Comparison of ENCODE assay signal across 9 mouse cellular contexts in genomic region chr3:122518231-122518736, GRCm38 (mm10).
DNase-seq lines count a peak whose midpoint lies in the region; ATAC-seq and TF ChIP-seq lines count a peak whose summit lies in the region.
"Had no signal": no experiment of that assay in that cellular context is flagged by ENCODE, and none has a peak within 500 bp of the region (broad histone marks: within the 10 kb centered on the region; RNA-seq: fewer than 3 reads in every experiment).

No protein-coding gene starts in this region.

- 0 out of 2 replicates have a peak overlapping the region, but pooled peaks have one; percentile 1 for H3K27ac ChIP-seq in midbrain, embryonic 10.5 days (replicated peaks)
- H3K27ac ChIP-seq in midbrain, embryonic 11.5 days (ENCODE audit: low read depth, low read length): no peak overlapping the region
- H3K27ac ChIP-seq in forebrain, embryonic 12.5 days: 0 out of 2 replicates have a peak overlapping the region, but pooled peaks have one; percentile 42
- peak overlapping the region; percentile 86 for H3K27ac ChIP-seq in limb, embryonic 10.5 days
- peak overlapping the region; percentile 76 for H3K27ac ChIP-seq in neural tube, embryonic 14.5 days (ENCODE audit: low read depth, low read length)
- H3K27ac ChIP-seq in stomach, postnatal 0 days (replicated peaks): no peak overlapping the region

- WGBS in midbrain, embryonic 10.5 days: 75% methylated on average over 9 of the region's 9 CpGs
- WGBS in midbrain, embryonic 11.5 days: 71% methylated on average over 9 of the region's 9 CpGs
- WGBS in forebrain, embryonic 12.5 days: 53% methylated on average over 9 of the region's 9 CpGs
- WGBS in limb, embryonic 10.5 days: 13% methylated on average over 9 of the region's 9 CpGs
- WGBS in neural tube, embryonic 14.5 days: 14% methylated on average over 9 of the region's 9 CpGs
- WGBS in stomach, postnatal 0 days: 49% methylated on average over 9 of the region's 9 CpGs

- H3K4me2 ChIP-seq in midbrain, embryonic 11.5 days: no peak overlapping the region
- H3K4me2 ChIP-seq in forebrain, embryonic 12.5 days: no peak overlapping the region
- no peak overlapping the region for H3K4me2 ChIP-seq in neural tube, embryonic 14.5 days (ENCODE audit: low read depth, low read length)
- H3K4me2 ChIP-seq in stomach, postnatal 0 days (replicated peaks; ENCODE audit: low read depth): no peak overlapping the region

- TF ChIP-seq CTCF in stomach, postnatal 0 days (IDR thresholded peaks at IDR 0.05; ENCODE audit: low read depth): no peak

- no peaks in the 10 kb centered on the region for H3K27me3 ChIP-seq in midbrain, embryonic 10.5 days (ENCODE audit: low read depth, poor library complexity, severe bottlenecking)
- no peaks in the 10 kb centered on the region for H3K27me3 ChIP-seq in midbrain, embryonic 11.5 days (ENCODE audit: control insufficient read depth, insufficient read depth, low read length)
- H3K27me3 ChIP-seq in forebrain, embryonic 12.5 days: no peaks in the 10 kb centered on the region
- no peaks in the 10 kb centered on the region for H3K27me3 ChIP-seq in limb, embryonic 10.5 days (ENCODE audit: low read depth, poor library complexity, severe bottlenecking)
- H3K27me3 ChIP-seq in neural tube, embryonic 14.5 days (ENCODE audit: control insufficient read depth, insufficient read depth, low read length): no peaks in the 10 kb centered on the region
- H3K27me3 ChIP-seq in stomach, postnatal 0 days (ENCODE audit: control insufficient read depth, insufficient read depth, low read length): no peaks in the 10 kb centered on the region

- peaks cover 65% of the 10 kb centered on the region for H3K36me3 ChIP-seq in midbrain, embryonic 10.5 days
- H3K36me3 ChIP-seq in midbrain, embryonic 11.5 days (ENCODE audit: control insufficient read depth, insufficient read depth, low read length): no peaks in the 10 kb centered on the region
- H3K36me3 ChIP-seq in forebrain, embryonic 12.5 days (replicated peaks): no peaks in the 10 kb centered on the region
- no peaks in the 10 kb centered on the region for H3K36me3 ChIP-seq in limb, embryonic 10.5 days
- no peaks in the 10 kb centered on the region for H3K36me3 ChIP-seq in neural tube, embryonic 14.5 days (ENCODE audit: control insufficient read depth, insufficient read depth, low read length)
- no peaks in the 10 kb centered on the region for H3K36me3 ChIP-seq in stomach, postnatal 0 days (ENCODE audit: control insufficient read depth, insufficient read depth, low read length)

- intact Hi-C loops in gastrocnemius, postnatal 14 days (cut with DNase I; ENCODE audit: low total_unique reads): loop anchor here (5.0 to 10.0 kb wide), 2 partner anchors 97 to 119 kb away; partner anchors contain the start of gene Fnbp1l

- no peak overlapping the region for H3K9ac ChIP-seq in midbrain, embryonic 11.5 days (ENCODE audit: low read length)
- H3K9ac ChIP-seq in forebrain, embryonic 12.5 days: no peak overlapping the region
- H3K9ac ChIP-seq in neural tube, embryonic 14.5 days (replicated peaks; ENCODE audit: low read depth, low read length): no peak overlapping the region
- no peak overlapping the region for H3K9ac ChIP-seq in stomach, postnatal 0 days (ENCODE audit: low read length)

- H3K9me3 ChIP-seq in midbrain, embryonic 10.5 days (replicated peaks): no peaks in the 10 kb centered on the region
- H3K9me3 ChIP-seq in midbrain, embryonic 11.5 days (ENCODE audit: control insufficient read depth, low read length): no peaks in the 10 kb centered on the region
- no peaks in the 10 kb centered on the region for H3K9me3 ChIP-seq in forebrain, embryonic 12.5 days
- no peaks in the 10 kb centered on the region for H3K9me3 ChIP-seq in limb, embryonic 10.5 days (replicated peaks)
- no peaks in the 10 kb centered on the region for H3K9me3 ChIP-seq in neural tube, embryonic 14.5 days (ENCODE audit: control insufficient read depth, low read length)
- H3K9me3 ChIP-seq in stomach, postnatal 0 days (ENCODE audit: control insufficient read depth, low read length): no peaks in the 10 kb centered on the region

- peaks cover 16% of the 10 kb centered on the region for H3K4me1 ChIP-seq in midbrain, embryonic 10.5 days
- no peaks in the 10 kb centered on the region for H3K4me1 ChIP-seq in midbrain, embryonic 11.5 days (ENCODE audit: control insufficient read depth, insufficient read depth, low read length)
- peaks cover 15% of the 10 kb centered on the region for H3K4me1 ChIP-seq in forebrain, embryonic 12.5 days
- H3K4me1 ChIP-seq in limb, embryonic 10.5 days: peaks cover 87% of the 10 kb centered on the region
- peaks cover 27% of the 10 kb centered on the region for H3K4me1 ChIP-seq in neural tube, embryonic 14.5 days (ENCODE audit: control insufficient read depth, insufficient read depth, low read length)
- no peaks in the 10 kb centered on the region for H3K4me1 ChIP-seq in stomach, postnatal 0 days (replicated peaks; ENCODE audit: control insufficient read depth, insufficient read depth)

- DNase-seq in midbrain, embryonic 10.5 days (ENCODE audit: low spot score): no peak
- DNase-seq in midbrain, embryonic 11.5 days (ENCODE audit: low spot score, missing footprints): no peak
- peak; percentile 74 for DNase-seq in limb, embryonic 10.5 days (ENCODE audit: low spot score)
- DNase-seq in stomach, postnatal 0 days (ENCODE audit: low spot score): no peak
- DNase-seq in gastrocnemius, postnatal 14 days: no peak
- DNase-seq: lung, adult 18-20 months had no signal

- H3K4me3 ChIP-seq in midbrain, embryonic 10.5 days: no peak overlapping the region
- H3K4me3 ChIP-seq in midbrain, embryonic 11.5 days (ENCODE audit: low read depth, low read length): no peak overlapping the region
- no peak overlapping the region for H3K4me3 ChIP-seq in forebrain, embryonic 12.5 days (replicated peaks)
- no peak overlapping the region for H3K4me3 ChIP-seq in limb, embryonic 10.5 days
- H3K4me3 ChIP-seq in neural tube, embryonic 14.5 days (ENCODE audit: low read depth, low read length): no peak overlapping the region
- no peak overlapping the region for H3K4me3 ChIP-seq in stomach, postnatal 0 days (ENCODE audit: low read depth, low read length)

- no peak for TF ChIP-seq EP300 in stomach, postnatal 0 days (optimal IDR thresholded peaks at IDR 0.05)

- ATAC-seq in midbrain, embryonic 11.5 days (ENCODE audit: low FRiP score): no peak
- ATAC-seq in forebrain, embryonic 12.5 days (ENCODE audit: low FRiP score): peak; percentile 52
- peak; percentile 85 for ATAC-seq in neural tube, embryonic 14.5 days (ENCODE audit: low read depth)
- ATAC-seq in erythroblast, adult 5-6 weeks (replicated peaks; ENCODE audit: low FRiP score, poor library complexity, severe bottlenecking): no peak
- ATAC-seq in stomach, postnatal 0 days (ENCODE audit: low FRiP score, low TSS enrichment): no peak

Comparison
In these comparisons a context has a peak if more than half of its experiments do, and no peak if none do; other contexts are left out.
1. H3K27ac ChIP-seq: peak in midbrain, embryonic 10.5 days (single experiment), forebrain, embryonic 12.5 days (single experiment), limb, embryonic 10.5 days (single experiment) and neural tube, embryonic 14.5 days (single experiment); none in midbrain, embryonic 11.5 days (single experiment) and stomach, postnatal 0 days (single experiment).
2. ATAC-seq: peak in forebrain, embryonic 12.5 days (single experiment) and neural tube, embryonic 14.5 days (single experiment); none in midbrain, embryonic 11.5 days (single experiment), erythroblast, adult 5-6 weeks (single experiment) and stomach, postnatal 0 days (single experiment).